Mouse (Mus musculus) spleen, postnatal 14 days (tissue): ENCODE results near the gene Ghdc.

Experiments used
- DNase-seq, 2 experiments: peaks; one replicate each; pipeline ENCODE4 v3.0.0; 2021 to 2022; ENCODE audit warnings: low spot score in 2 of 2

Ghdc gene

GRCm38 (mm10) chr11:100746546-100746945, 24.2 kb downstream of the Ghdc start:
- no peak for DNase-seq

GRCm38 (mm10) chr11:100745085-100745484, 25.7 kb downstream of the Ghdc start:
- peak in 1 of 2 experiments; percentile 44 for DNase-seq

GRCm38 (mm10) chr11:100741348-100741747, 29.4 kb downstream of the Ghdc start:
- no peak for DNase-seq

- no peak for DNase-seq
Measured at GRCm38 (mm10) chr11:100738749-100739148, 32.0 kb downstream of the Ghdc start.

- DNase-seq: peak; percentile 96 to 98
Measured at GRCm38 (mm10) chr11:100738066-100738604, 32.6 kb downstream of the Ghdc start, which contains the start of gene Rab5c. TSS of gene Rab5c (minus strand) at chr11:100738215.

- DNase-seq: no peak
Measured at GRCm38 (mm10) chr11:100737105-100737733, 33.5 kb downstream of the Ghdc start.

GRCm38 (mm10) chr11:100736746-100737080, 34.0 kb downstream of the Ghdc start:
- DNase-seq: no peak

GRCm38 (mm10) chr11:100735954-100736745, 34.6 kb downstream of the Ghdc start:
- DNase-seq: peak in 1 of 2 experiments; percentile 9

- no peak for DNase-seq
Measured at GRCm38 (mm10) chr11:100735134-100735865, 35.5 kb downstream of the Ghdc start.

GRCm38 (mm10) chr11:100730477-100731205, 40.1 kb downstream of the Ghdc start:
- DNase-seq: no peak

GRCm38 (mm10) chr11:100729976-100730375, 40.8 kb downstream of the Ghdc start:
- no peak for DNase-seq

GRCm38 (mm10) chr11:100728601-100729000, 42.2 kb downstream of the Ghdc start:
- no peak for DNase-seq

- DNase-seq: no peak
Measured at GRCm38 (mm10) chr11:100727201-100727600, 43.6 kb downstream of the Ghdc start.

GRCm38 (mm10) chr11:100724919-100725512, 45.7 kb downstream of the Ghdc start:
- no peak for DNase-seq

GRCm38 (mm10) chr11:100722493-100723028, 48.2 kb downstream of the Ghdc start:
- no peak for DNase-seq

GRCm38 (mm10) chr11:100721776-100722492, 48.8 kb downstream of the Ghdc start:
- no peak for DNase-seq

GRCm38 (mm10) chr11:100721254-100721653, 49.5 kb downstream of the Ghdc start:
- DNase-seq: no peak

GRCm38 (mm10) chr11:100720345-100720744, 50.4 kb downstream of the Ghdc start:
- DNase-seq: no peak

GRCm38 (mm10) chr11:100719893-100720292, 50.9 kb downstream of the Ghdc start:
- DNase-seq: no peak

- no peak for DNase-seq
Measured at GRCm38 (mm10) chr11:100719312-100719711, 51.4 kb downstream of the Ghdc start.
